Mouse (Mus musculus): ENCODE data around the gene Pptc7.
"Not testable (repeated sequence)": the region's sequence is repeated elsewhere in the genome, so short reads cannot be mapped to it uniquely, and the experiment has no call there.

The Pptc7 gene

DNA sequence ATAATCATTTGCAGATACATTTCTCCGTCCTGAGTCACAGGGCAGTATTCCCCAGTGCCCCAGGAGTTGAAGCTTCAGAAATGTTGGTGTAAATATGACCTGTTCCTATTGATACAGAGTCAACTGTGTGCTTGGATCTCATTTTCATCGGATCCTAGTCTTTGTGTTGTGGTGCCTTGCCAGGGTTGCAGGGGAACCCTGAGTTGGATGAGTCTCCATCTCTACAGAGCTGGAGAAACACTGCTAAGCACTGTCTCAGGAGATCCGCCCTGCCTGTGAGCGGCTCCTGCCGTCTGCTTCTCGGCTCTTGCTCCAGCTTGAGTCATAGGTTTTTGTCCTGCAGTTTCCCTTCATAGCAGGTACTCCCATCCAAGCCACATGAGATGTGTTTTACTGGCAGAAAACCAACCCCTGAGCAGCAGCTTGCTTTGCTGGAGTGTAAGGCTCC lies 15.9 kb downstream of the Pptc7 start:
- no peak for DNase-seq (ENCODE audit: low read depth in 2 of 2, low spot score in 2 of 2)

DNA sequence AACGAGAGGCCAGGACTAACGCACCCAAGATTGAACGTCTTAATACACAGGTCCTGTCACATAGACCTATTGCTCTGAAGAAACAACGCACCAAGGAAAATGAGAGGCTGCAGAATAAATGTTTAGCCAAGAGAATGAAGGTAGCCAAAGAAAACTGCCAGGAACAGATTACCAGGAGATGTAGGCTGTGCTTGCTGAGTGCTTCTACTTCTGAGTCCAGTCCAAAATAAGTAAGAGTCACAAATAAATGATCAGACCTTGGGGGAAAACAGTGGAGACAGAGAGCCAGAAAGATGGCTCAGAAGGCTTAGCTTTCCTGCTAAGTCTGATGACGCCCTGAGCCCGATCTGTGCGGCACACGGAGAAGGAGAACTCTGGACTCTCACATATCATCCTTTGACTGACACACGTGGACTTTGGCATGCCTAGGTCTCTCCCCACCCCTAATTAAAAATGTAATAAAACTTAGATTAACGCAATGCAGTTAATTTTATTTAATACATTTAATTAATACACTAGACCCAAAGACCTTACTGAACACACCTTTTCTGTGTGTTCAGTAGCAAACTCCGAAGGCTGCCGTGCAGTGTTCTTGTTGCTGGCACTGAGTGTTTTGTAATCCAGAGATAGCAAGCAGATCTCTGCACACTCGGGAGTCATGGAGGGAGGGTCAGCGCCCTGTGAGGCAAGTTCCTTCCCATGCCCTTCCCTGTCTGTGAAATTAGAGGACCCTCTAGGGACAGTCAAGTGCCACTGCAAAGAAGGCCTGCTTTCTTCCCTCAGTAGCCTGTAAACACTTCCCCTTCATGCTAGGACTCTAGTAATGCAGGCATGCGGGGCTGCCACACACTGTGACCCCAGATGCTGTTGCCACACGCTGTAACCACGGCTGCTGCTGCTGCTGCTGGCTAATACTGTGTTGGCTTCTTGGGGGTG lies 18.9 kb downstream of the Pptc7 start:
- DNase-seq (ENCODE audit: low read depth in 2 of 2, low spot score in 2 of 2): no peak

GRCm38 (mm10) chr5:122303937-122304336 lies 19.8 kb downstream of the Pptc7 start:
- no peak for DNase-seq (ENCODE audit: low read depth in 2 of 2, low spot score in 2 of 2)

GRCm38 (mm10) chr5:122304541-122304940 lies 20.4 kb downstream of the Pptc7 start:
- no peak for DNase-seq (ENCODE audit: low read depth in 2 of 2, low spot score in 2 of 2)

- DNase-seq (ENCODE audit: low read depth in 2 of 2, low spot score in 2 of 2): no peak
Observed at GRCm38 (mm10) chr5:122305472-122305871, 21.3 kb downstream of the Pptc7 start.

DNA sequence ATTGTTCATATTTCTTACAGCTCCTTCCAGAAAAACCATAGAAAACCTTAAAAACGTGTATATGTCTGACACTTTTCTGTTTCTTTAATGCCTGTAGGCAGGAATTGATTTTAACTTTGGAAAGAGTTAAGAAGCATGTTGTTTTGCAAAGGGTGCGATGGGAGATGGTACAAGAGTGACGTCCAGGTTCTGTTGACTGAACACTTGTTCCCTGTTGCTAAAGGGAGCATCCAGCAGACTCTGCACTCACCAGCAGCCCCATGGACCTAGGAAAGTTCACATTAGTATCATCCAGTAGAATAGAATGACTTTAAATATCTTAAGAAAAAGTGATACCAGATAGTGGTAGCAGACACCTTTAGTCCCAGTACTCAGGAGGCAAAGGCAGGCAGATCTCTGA lies 22.4 kb downstream of the Pptc7 start:
- no peak for DNase-seq (ENCODE audit: low read depth in 2 of 2, low spot score in 2 of 2)

GRCm38 (mm10) chr5:122310699-122311098 lies 26.5 kb downstream of the Pptc7 start:
- peak in 1 of 2 experiments; percentile 12 for DNase-seq (ENCODE audit: low read depth in 2 of 2, low spot score in 2 of 2)

DNA sequence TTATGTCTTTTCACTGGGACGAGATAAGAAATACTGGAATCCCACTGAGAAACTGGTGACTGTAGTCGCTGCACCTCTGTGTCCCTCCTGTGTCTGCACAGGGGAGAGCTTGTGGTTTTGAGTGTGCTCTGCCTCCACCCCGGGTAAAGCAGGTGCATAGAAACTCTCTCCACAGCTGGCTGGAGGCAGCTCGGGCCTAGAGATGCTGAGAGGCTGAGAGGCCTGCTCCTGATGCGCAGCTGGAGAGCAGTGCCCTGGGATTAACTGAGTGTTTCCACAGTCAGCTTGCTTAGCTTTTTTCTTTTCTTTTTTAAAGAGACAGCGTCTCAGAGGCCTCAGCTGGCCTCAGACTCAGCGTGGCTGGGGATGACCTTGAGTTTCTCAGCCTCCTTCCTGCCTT lies 27.5 kb downstream of the Pptc7 start:
- no peak for DNase-seq (ENCODE audit: low read depth in 2 of 2, low spot score in 2 of 2)

- no peak for DNase-seq (ENCODE audit: low read depth in 2 of 2, low spot score in 2 of 2)
Observed at GRCm38 (mm10) chr5:122312346-122312745, 28.2 kb downstream of the Pptc7 start.

DNA sequence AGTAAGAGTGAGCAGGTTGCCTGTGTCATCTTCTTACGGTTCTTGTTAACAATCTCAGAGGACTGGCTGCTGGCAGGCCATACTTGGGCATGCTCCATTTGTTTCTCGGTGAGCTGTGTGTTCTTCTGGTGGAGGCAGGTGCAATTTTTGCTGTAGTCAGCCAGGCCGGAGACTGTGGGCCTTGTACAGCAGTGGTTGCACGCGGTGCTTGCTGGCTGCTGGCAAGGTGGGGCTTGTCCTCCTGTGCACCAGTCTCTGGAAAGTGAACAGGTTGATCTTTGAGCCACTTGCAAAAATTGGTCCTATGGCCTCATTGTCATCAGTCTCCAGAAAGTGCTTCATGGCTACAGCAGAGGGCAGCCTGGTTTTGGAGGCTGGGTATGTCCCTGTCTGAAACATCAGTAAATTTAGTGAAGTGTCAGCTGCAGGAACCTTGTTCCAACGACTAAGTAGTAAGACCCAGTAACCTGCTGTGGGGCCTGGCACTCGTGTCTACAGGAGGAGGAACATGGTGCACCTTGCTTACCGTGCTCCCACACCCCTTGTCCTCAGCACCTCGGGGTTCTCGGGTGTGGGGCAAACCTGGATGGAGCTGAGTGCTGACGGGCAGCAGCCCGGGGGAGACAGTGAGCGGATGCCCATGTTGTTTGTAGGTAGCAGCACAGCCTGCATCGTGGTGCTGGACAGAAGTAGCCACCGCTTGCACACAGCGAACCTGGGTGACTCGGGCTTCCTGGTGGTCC lies 28.9 kb downstream of the Pptc7 start:
- no peak for DNase-seq (ENCODE audit: low read depth in 2 of 2, low spot score in 2 of 2)

GRCm38 (mm10) chr5:122314966-122315667 lies 31.0 kb downstream of the Pptc7 start:
- peak; percentile 27 to 29 for DNase-seq (ENCODE audit: low read depth in 2 of 2, low spot score in 2 of 2)

DNA sequence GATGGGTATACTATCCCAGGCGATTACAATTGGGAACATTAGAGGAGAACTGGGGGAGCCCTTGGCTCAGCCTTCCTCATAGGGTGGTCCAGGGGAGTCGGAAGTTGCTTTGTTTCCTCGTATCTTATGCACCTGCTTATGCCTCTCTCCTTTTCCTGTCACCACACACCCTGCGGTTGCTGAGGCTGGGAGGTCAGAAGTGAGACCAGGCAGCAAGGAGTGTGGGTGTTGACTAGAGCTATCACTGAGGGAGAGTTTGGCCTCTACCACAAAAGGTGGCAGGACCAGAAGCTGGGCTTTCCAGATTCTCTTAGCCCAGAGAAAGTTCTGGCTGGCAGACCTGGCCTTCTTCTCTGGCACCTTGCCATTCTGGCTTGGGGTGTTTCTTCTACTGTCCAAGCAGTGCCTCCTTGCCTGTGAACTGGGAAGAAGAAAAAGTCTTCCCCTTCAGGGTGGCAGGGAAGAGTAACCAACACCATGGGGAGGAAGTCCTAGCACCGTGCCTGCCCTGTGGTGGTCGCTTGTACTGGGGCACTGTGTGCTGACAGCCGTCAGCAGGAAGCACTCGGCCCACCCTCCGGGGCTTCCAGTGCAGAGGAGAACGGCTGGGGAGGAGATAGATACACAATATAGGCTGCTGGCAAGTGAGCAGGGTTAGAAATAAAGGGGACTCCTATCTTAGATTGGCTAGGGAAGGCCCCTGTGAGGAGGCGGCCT lies 33.3 kb downstream of the Pptc7 start:
- DNase-seq (ENCODE audit: low read depth in 2 of 2, low spot score in 2 of 2): peak in 1 of 2 experiments; percentile 6

DNA sequence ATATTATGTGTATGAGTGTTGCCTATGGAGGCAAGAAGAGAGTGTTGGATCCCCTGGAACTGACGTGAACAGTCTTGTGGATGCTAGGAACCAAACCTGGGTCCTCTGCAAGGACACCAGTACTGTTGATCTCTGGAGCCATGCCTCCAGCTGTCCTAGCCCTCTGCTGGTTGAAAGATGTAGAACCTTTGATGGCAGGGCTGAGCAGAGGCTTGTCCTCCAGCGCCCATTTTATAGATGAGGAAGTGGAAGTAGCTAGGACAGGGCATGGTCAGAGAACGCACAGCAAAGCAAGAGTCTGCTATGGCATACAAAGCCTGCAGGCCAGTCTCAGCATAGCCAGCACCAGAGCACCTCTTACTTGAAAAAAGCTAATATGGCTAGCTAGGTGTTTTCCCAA lies 33.9 kb downstream of the Pptc7 start:
- DNase-seq (ENCODE audit: low read depth in 2 of 2, low spot score in 2 of 2): peak; percentile 43 to 72

GRCm38 (mm10) chr5:122318976-122319375 lies 34.8 kb downstream of the Pptc7 start:
- DNase-seq (ENCODE audit: low read depth in 2 of 2, low spot score in 2 of 2): not testable (repeated sequence)

GRCm38 (mm10) chr5:122319474-122320204 lies 35.5 kb downstream of the Pptc7 start:
- DNase-seq (ENCODE audit: low read depth in 2 of 2, low spot score in 2 of 2): no peak

GRCm38 (mm10) chr5:122320205-122320781 lies 36.1 kb downstream of the Pptc7 start:
- DNase-seq (ENCODE audit: low read depth in 2 of 2, low spot score in 2 of 2): no peak

GRCm38 (mm10) chr5:122323523-122323922 lies 39.4 kb downstream of the Pptc7 start:
- DNase-seq (ENCODE audit: low read depth in 2 of 2, low spot score in 2 of 2): no peak

GRCm38 (mm10) chr5:122324608-122325431 lies 40.7 kb downstream of the Pptc7 start:
- no peak for DNase-seq (ENCODE audit: low read depth in 2 of 2, low spot score in 2 of 2)

GRCm38 (mm10) chr5:122325477-122325876 lies 41.3 kb downstream of the Pptc7 start:
- DNase-seq (ENCODE audit: low read depth in 2 of 2, low spot score in 2 of 2): no peak
